Comparison of ENCODE assay signal across 9 mouse cellular contexts in genomic region chr5:146779931-146780330, GRCm38 (mm10). TPM values are rescaled to one million over a fixed set of nuclear protein-coding genes. Genes with fewer than 3 reads are reported as not detected.
DNase-seq lines count a peak whose midpoint lies in the region; ATAC-seq and TF ChIP-seq lines count a peak whose summit lies in the region.
"Had no signal": no experiment of that assay in that cellular context is flagged by ENCODE, and none has a peak within 500 bp of the region (broad histone marks: within the 10 kb centered on the region; RNA-seq: fewer than 3 reads in every experiment).

No protein-coding gene starts in this region.

- no peaks in the 10 kb centered on the region for H3K9me3 ChIP-seq in liver, embryonic 11.5 days (ENCODE audit: control insufficient read depth, low read length)
- H3K9me3 ChIP-seq in neural tube, embryonic 15.5 days (replicated peaks) = no peaks in the 10 kb centered on the region
- H3K9me3 ChIP-seq in hindbrain, embryonic 12.5 days (replicated peaks) = no peaks in the 10 kb centered on the region

- 0 out of 2 replicates have a peak, but pooled peaks have one; percentile 16 for ATAC-seq in liver, embryonic 11.5 days (replicated peaks; ENCODE audit: low FRiP score)
- ATAC-seq in neural tube, embryonic 15.5 days (ENCODE audit: low FRiP score) = no peak
- no peak for ATAC-seq in hindbrain, embryonic 12.5 days (ENCODE audit: low FRiP score)

- H3K4me1 ChIP-seq in liver, embryonic 11.5 days (replicated peaks; ENCODE audit: control insufficient read depth, insufficient read depth, low read length) = peaks cover 35% of the 10 kb centered on the region
- peaks cover 15% of the 10 kb centered on the region; the same call in 1 of the 2 replicates for H3K4me1 ChIP-seq in neural tube, embryonic 15.5 days
- H3K4me1 ChIP-seq in hindbrain, embryonic 12.5 days = peaks cover 11% of the 10 kb centered on the region; the same call in 1 of the 2 replicates

- H3K27ac ChIP-seq in liver, embryonic 11.5 days (ENCODE audit: low read depth, low read length) = no peak overlapping the region
- no peak overlapping the region for H3K27ac ChIP-seq in neural tube, embryonic 15.5 days (replicated peaks)
- no peak overlapping the region for H3K27ac ChIP-seq in layer of hippocampus, adult 2 months
- H3K27ac ChIP-seq in hindbrain, embryonic 12.5 days = no peak overlapping the region

- DNase-seq in adrenal gland, adult (ENCODE audit: inconsistent age in 2 of 2, low spot score in 1 of 2) = peak; percentile 49 to 57
- DNase-seq in adrenal gland, postnatal 14 days = no peak
- DNase-seq in NIH3T3 (ENCODE audit: low read depth) = peak; percentile 27
- DNase-seq in liver, embryonic 11.5 days (ENCODE audit: low spot score) = no peak
- peak; percentile 71 for DNase-seq in lung, postnatal 36 days
- no peak for DNase-seq in layer of hippocampus, adult 2 months (ENCODE audit: low spot score in 2 of 2)
- DNase-seq: right cerebral cortex, adult 18-20 months had no signal

- H3K4me2 ChIP-seq in liver, embryonic 11.5 days = no peak overlapping the region
- H3K4me2 ChIP-seq in neural tube, embryonic 15.5 days = no peak overlapping the region
- H3K4me2 ChIP-seq in hindbrain, embryonic 12.5 days (replicated peaks) = no peak overlapping the region

- H3K36me3 ChIP-seq in liver, embryonic 11.5 days (ENCODE audit: control insufficient read depth, insufficient read depth, low read length) = no peaks in the 10 kb centered on the region; the same call in 1 of the 2 replicates
- H3K36me3 ChIP-seq in neural tube, embryonic 15.5 days = no peaks in the 10 kb centered on the region
- no peaks in the 10 kb centered on the region for H3K36me3 ChIP-seq in hindbrain, embryonic 12.5 days

- no peaks in the 10 kb centered on the region for H3K27me3 ChIP-seq in liver, embryonic 11.5 days (replicated peaks; ENCODE audit: control insufficient read depth, insufficient read depth, low read length)
- no peaks in the 10 kb centered on the region for H3K27me3 ChIP-seq in neural tube, embryonic 15.5 days (replicated peaks)
- no peaks in the 10 kb centered on the region for H3K27me3 ChIP-seq in hindbrain, embryonic 12.5 days

- TF ChIP-seq CTCF in layer of hippocampus, adult 2 months (conservative IDR thresholded peaks at IDR 0.05) = no peak

- H3K9ac ChIP-seq in liver, embryonic 11.5 days (ENCODE audit: low read depth, low read length) = no peak overlapping the region
- H3K9ac ChIP-seq in neural tube, embryonic 15.5 days (replicated peaks) = no peak overlapping the region
- no peak overlapping the region for H3K9ac ChIP-seq in hindbrain, embryonic 12.5 days

- WGBS in liver, embryonic 11.5 days = 73% methylated on average over 5 of the region's 5 CpGs
- 94% methylated on average over 5 of the region's 5 CpGs for WGBS in neural tube, embryonic 15.5 days
- 93% methylated on average over 5 of the region's 5 CpGs for WGBS in hindbrain, embryonic 12.5 days

- H3K4me3 ChIP-seq in liver, embryonic 11.5 days (ENCODE audit: low read depth, low read length) = no peak overlapping the region
- H3K4me3 ChIP-seq in neural tube, embryonic 15.5 days (replicated peaks) = no peak overlapping the region
- H3K4me3 ChIP-seq in layer of hippocampus, adult 2 months = no peak overlapping the region
- no peak overlapping the region for H3K4me3 ChIP-seq in hindbrain, embryonic 12.5 days

RNA-seq across cellular contexts. Expression of gene Usp12, which starts 14.9 kb away (rescaled TPM):
- 26.3 and 33.8 TPM in 2 replicates for total RNA-seq in adrenal gland, postnatal 14 days (2021)
- 11.1 and 12.8 TPM in 2 replicates for polyA plus RNA-seq in liver, embryonic 11.5 days (2014; fragmentation: Nextera tagmentation; extraction: Ambion mirVana)
- 14.4 and 16.8 TPM in 2 replicates for polyA plus RNA-seq in neural tube, embryonic 15.5 days (2015; fragmentation: Nextera tagmentation; extraction: Ambion mirVana)
- 10 to 100 TPM; 58.4 to 62.5 TPM for total RNA-seq in layer of hippocampus, adult 2 months (2021)
- 21.0 and 21.5 TPM in 2 replicates for polyA plus RNA-seq in hindbrain, embryonic 12.5 days (2016; fragmentation: Nextera tagmentation; extraction: Ambion mirVana)

RNA-seq across cellular contexts. Expression of gene Rpl21, which starts 52.8 kb away (rescaled TPM):
- 347 and 433 TPM in 2 replicates for total RNA-seq in adrenal gland, postnatal 14 days (2021)
- 719 and 772 TPM in 2 replicates for polyA plus RNA-seq in liver, embryonic 11.5 days (2014; fragmentation: Nextera tagmentation; extraction: Ambion mirVana)
- polyA plus RNA-seq in neural tube, embryonic 15.5 days (2015; fragmentation: Nextera tagmentation; extraction: Ambion mirVana) = 337 and 386 TPM in 2 replicates
- 100 to 1,000 TPM; 205 to 212 TPM for total RNA-seq in layer of hippocampus, adult 2 months (2021)
- 362 and 406 TPM in 2 replicates for polyA plus RNA-seq in hindbrain, embryonic 12.5 days (2016; fragmentation: Nextera tagmentation; extraction: Ambion mirVana)

Comparison
In these comparisons a context has a peak if more than half of its experiments do, and no peak if none do; other contexts are left out.
1. DNase-seq: peak in adrenal gland, adult (2 of 2), NIH3T3 (single experiment) and lung, postnatal 36 days (single experiment); none in adrenal gland, postnatal 14 days (single experiment), liver, embryonic 11.5 days (single experiment) and layer of hippocampus, adult 2 months (0 of 2).